Mouse (Mus musculus): ENCODE measurements around the gene Naa40.

- no peak for TF ChIP-seq CTCF (IDR thresholded peaks at IDR 0.05; ENCODE audit: extremely low read depth, insufficient read length, insufficient replicate concordance, low read depth, low read length)
- no peak for TF ChIP-seq POLR2A (IDR thresholded peaks at IDR 0.05; ENCODE audit: low read depth, low read length)
Measured at GRCm38 (mm10) chr19:7224253-7224652, 16.7 kb downstream of the Naa40 start.
